Mouse (Mus musculus) heart, embryonic 15.5 days (tissue): Measurements from ENCODE around the gene Olfr222. TPM values are rescaled to one million over a fixed set of nuclear protein-coding genes. Genes with fewer than 3 reads are reported as not detected.
"Not testable (repeated sequence)": the region's sequence is repeated elsewhere in the genome, so short reads cannot be mapped to it uniquely, and the experiment has no call there.

Experiments
- ATAC-seq: fragments of 200-750 bp; cut with Nextera tagmentation; replicated peaks from 2 replicates; pipeline ENCODE4 v1.8.0; 2017; ENCODE audit warnings: low read depth, moderate TSS enrichment; ENCODE audit not compliant: insufficient number of reproducible peaks, insufficient read depth, low FRiP score
- H3K27ac ChIP-seq: fragments of 300-500 bp; sonication (generic); 2 replicates; pipeline ENCODE4 v1.5.1; 2015; ENCODE audit warnings: mild to moderate bottlenecking, inconsistent platforms
- H3K27me3 ChIP-seq: fragments of 300-500 bp; sonication (generic); 2 replicates; pipeline ENCODE4 v1.6.1; 2015; ENCODE audit warnings: inconsistent platforms
- H3K36me3 ChIP-seq: fragments of 300-500 bp; sonication (generic); 2 replicates; pipeline ENCODE4 v1.6.1; 2015; ENCODE audit warnings: mild to moderate bottlenecking, inconsistent platforms
- H3K4me1 ChIP-seq: fragments of 300-500 bp; sonication (generic); replicated peaks from 2 replicates; pipeline ENCODE4 v1.6.1; 2015; ENCODE audit warnings: inconsistent platforms
- H3K4me2 ChIP-seq: fragments of 300-500 bp; sonication (generic); 2 replicates; pipeline ENCODE4 v1.6.1; 2015; ENCODE audit warnings: inconsistent platforms, mild to moderate bottlenecking, moderate library complexity
- H3K4me3 ChIP-seq: fragments of 300-500 bp; sonication (generic); 2 replicates; pipeline ENCODE4 v1.5.1; 2015; ENCODE audit warnings: mild to moderate bottlenecking, inconsistent platforms
- H3K9ac ChIP-seq: fragments of 300-500 bp; sonication (generic); 2 replicates; pipeline ENCODE4 v1.6.1; 2015; ENCODE audit warnings: mild to moderate bottlenecking, inconsistent platforms
- H3K9me3 ChIP-seq: fragments of 300-500 bp; sonication (generic); replicated peaks from 2 replicates; pipeline ENCODE4 v1.6.1; 2016; ENCODE audit warnings: inconsistent platforms
- WGBS: fragments of 180-500 bp; shearing (Covaris S2); methylation state at CpG from one replicate; pipeline ENCODE4 v1.1.7; 2015; ENCODE audit warnings: mixed read lengths; 5-methylcytosine and 5-hydroxymethylcytosine counted together
- polyA plus RNA-seq: library from polyadenylated mRNA; unstranded; fragments of >200 nt; fragmentation: Nextera tagmentation; extraction: Ambion mirVana; gene quantifications from 2 replicates; pipeline ENCODE4 v1.2.1, GENCODE M21; 2015

Olfr222 gene
- not detected in 2 replicates for polyA plus RNA-seq

DNA sequence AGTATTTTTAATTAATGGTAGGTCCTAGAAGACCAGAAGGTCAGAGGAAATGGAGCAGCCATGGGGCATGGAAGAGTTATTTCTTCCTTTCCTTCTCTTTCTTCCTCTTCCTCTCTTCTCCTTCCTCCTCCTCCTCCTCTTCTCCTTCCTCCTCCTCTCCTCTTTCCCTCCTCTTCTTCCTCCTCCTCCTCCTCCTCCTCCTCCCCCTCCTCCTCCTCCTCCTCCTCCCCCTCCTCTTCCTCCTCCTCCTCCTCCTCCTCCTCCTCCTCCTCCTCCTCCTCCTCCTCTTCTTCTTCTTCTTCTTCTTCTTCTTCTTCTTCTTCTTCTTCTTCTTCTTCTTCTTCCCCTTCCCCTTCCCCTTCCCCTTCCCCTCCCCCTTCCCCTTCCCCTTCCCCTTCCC, at the start of gene Olfr222:
Gene Olfr222, minus strand, starts transcription at position 101 of the 400 bp plus-strand sequence.
- ATAC-seq, H3K4me1 ChIP-seq, H3K4me2 ChIP-seq, H3K36me3 ChIP-seq, H3K27ac ChIP-seq, H3K4me3 ChIP-seq, H3K9me3 ChIP-seq, H3K9ac ChIP-seq: not testable (repeated sequence)
- H3K27me3 ChIP-seq, result peaks cover 44% of the 10 kb centered on the region

DNA sequence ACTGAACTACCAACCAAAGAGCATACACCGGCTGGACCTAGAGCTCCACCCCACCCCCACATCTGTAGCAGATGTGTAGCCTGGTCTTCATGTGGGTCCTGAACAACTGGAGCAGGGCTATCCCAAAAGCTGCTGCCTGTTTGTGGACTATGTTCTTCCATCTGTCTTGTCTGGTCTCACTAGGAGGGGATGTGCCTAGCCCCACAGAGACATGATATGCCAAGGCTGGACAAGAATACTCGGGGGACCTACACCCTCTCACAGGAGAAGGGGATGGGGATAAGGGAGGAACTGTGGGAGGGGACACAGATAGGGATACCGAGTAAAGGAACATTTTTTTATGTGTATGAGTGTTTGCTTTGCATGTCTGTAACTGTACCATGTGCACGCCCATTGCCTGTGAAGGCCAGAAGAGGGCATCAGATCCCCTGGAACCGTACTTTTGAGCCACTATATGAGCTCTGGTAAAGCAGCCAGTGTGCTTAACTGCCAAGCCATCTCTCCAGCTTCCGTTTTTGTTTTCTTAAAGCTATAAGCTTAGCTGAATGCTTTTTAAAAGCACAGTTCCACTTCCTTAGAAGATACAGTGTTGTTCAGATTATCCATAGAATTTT, 48.1 kb upstream of the Olfr222 start:
- no peaks in the 10 kb centered on the region for H3K9me3 ChIP-seq
- no peak overlapping the region for H3K4me3 ChIP-seq
- ATAC-seq, result no peak; the same call in 1 of the 2 replicates
- no peaks in the 10 kb centered on the region for H3K4me1 ChIP-seq
- H3K27me3 ChIP-seq, result peaks cover 11% of the 10 kb centered on the region; the same call in 1 of the 2 replicates
- no peak overlapping the region for H3K4me2 ChIP-seq
- H3K27ac ChIP-seq, result no peak overlapping the region
- H3K36me3 ChIP-seq, result no peaks in the 10 kb centered on the region
- WGBS, result 29% methylated on average over 6 of the region's 6 CpGs
- no peak overlapping the region for H3K9ac ChIP-seq

DNA sequence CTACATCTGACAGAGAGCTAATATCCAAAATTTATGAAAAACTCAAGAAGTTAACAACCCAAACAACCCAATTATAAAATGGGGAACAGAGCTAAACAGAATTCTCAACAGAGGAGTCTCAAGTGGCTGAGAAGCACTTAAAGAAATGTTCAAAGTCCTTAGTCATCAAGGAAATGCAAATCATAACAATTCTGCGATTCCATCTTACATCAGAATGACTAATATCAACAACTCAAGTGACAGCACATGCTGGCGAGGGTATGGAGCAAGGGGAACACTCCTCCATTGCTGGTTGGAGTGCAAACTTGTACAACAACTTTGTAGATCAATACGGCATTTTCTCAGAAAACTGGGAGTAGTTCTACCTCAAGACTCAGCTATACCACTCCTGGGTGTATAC, 46.2 kb upstream of the Olfr222 start:
- WGBS, result 55% methylated on average over 3 of the region's 3 CpGs
- Histone ChIP-seq H3K9ac (no peak overlapping the region), H3K4me2 (no peak overlapping the region), H3K36me3 (no peaks in the 10 kb centered on the region), H3K27me3 (peaks cover 11% of the 10 kb centered on the region; the same call in 1 of the 2 replicates), H3K27ac (no peak overlapping the region), H3K9me3 (no peaks in the 10 kb centered on the region), H3K4me3 (no peak overlapping the region), H3K4me1 (no peaks in the 10 kb centered on the region)
- ATAC-seq, result no peak

DNA sequence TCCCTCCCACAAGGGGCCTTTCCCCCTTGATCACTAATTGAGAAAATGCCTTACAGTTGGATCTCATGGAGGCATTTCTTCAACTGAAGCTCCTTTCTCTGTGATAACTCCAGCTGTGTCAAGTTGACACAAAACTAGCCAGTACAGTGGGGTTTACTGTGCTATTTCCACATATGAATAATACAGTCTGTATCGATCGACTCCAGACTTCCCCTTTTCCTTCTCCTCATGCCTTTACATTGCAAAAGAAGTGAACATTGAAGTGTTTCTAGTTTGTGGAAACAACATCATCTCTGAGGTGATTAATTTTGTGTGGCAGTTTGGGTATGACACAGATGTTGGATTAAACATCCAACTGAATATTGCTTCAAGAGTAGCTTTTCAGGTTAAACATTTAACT, 41.0 kb upstream of the Olfr222 start:
- not testable (repeated sequence) for H3K4me3 ChIP-seq, H3K36me3 ChIP-seq, H3K4me2 ChIP-seq, H3K4me1 ChIP-seq, H3K9me3 ChIP-seq, ATAC-seq, H3K27ac ChIP-seq, H3K27me3 ChIP-seq, H3K9ac ChIP-seq
- 88% methylated on average over 2 of the region's 2 CpGs for WGBS

DNA sequence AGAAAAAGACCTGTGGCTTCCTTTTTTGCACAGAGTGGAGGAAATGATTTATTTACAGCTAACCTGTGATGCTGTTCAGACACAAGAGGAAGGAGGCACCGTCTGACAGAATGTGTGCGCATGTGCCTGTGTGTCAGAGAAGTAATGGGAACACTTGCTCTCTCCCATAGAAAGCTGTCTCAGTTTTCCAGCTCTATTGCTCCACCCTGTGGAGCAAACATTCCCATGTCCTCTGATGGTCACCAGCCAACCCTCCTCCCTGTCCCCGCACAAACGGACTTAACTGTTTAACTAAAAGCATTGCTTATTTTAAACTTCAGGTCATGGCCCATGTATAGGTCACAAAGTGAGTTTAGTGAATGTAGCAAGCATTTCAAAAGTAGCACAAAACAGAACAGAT, 38.1 kb upstream of the Olfr222 start:
- Histone ChIP-seq H3K4me1 (no peaks in the 10 kb centered on the region), H3K4me3 (no peak overlapping the region), H3K36me3 (no peaks in the 10 kb centered on the region), H3K27ac (no peak overlapping the region), H3K4me2 (no peak overlapping the region), H3K9me3 (no peaks in the 10 kb centered on the region), H3K27me3 (no peaks in the 10 kb centered on the region), H3K9ac (no peak overlapping the region)
- ATAC-seq, result no peak
- 34% methylated on average over 4 of the region's 4 CpGs for WGBS

DNA sequence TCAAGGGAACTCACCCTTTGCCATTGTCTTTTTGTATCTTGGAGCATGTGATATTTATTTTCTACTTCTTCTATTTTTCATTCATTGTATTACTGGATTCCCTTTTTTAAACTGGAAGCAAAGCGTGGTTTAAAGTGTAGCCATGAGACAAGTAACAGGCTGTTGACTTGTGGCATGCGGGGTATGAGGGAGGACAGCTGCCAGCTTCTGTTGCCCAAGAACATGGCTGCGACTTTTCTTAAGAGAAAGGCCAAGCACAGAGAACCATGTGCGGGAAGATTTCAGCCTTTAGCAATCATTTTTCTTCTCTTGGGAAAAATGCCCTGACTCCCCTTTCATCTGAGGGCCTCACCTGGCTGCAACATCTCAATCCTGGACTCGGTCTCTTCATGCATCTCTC, 35.6 kb upstream of the Olfr222 start:
- H3K4me1 ChIP-seq, result no peaks in the 10 kb centered on the region
- H3K4me2 ChIP-seq, result no peak overlapping the region
- no peak overlapping the region for H3K9ac ChIP-seq
- ATAC-seq, result no peak
- no peak overlapping the region for H3K27ac ChIP-seq
- no peaks in the 10 kb centered on the region for H3K9me3 ChIP-seq
- no peak overlapping the region for H3K4me3 ChIP-seq
- H3K27me3 ChIP-seq, result no peaks in the 10 kb centered on the region
- H3K36me3 ChIP-seq, result no peaks in the 10 kb centered on the region
- WGBS, result 63% methylated on average over 5 of the region's 5 CpGs

DNA sequence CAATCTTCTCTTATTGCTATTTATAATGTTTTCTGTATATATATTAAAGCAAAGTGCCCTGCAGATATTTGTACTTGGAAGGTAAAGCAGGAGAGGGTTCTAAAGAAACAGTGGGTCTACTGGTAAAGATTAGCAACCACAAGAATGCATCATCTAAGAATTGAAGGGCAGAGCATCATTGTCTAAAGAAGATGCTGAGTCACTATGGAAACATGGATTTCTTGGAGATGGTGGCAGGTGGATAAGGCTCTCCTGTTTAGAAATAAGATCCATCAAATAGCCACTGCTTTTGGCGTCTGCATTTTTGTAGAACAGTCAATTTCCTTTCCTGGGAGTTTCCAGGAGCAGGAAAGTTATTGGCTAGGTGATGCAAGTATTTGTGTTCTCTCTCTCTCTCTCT, 26.3 kb upstream of the Olfr222 start:
- peaks cover 11% of the 10 kb centered on the region; the same call in 1 of the 2 replicates for H3K27me3 ChIP-seq
- H3K4me1 ChIP-seq, result no peaks in the 10 kb centered on the region
- no peaks in the 10 kb centered on the region for H3K9me3 ChIP-seq
- H3K4me3 ChIP-seq, result no peak overlapping the region
- H3K27ac ChIP-seq, result no peak overlapping the region
- H3K4me2 ChIP-seq, result no peak overlapping the region
- ATAC-seq, result no peak
- H3K9ac ChIP-seq, result no peak overlapping the region
- WGBS, result 45% methylated on average over 1 of the region's 1 CpGs
- H3K36me3 ChIP-seq, result no peaks in the 10 kb centered on the region

DNA sequence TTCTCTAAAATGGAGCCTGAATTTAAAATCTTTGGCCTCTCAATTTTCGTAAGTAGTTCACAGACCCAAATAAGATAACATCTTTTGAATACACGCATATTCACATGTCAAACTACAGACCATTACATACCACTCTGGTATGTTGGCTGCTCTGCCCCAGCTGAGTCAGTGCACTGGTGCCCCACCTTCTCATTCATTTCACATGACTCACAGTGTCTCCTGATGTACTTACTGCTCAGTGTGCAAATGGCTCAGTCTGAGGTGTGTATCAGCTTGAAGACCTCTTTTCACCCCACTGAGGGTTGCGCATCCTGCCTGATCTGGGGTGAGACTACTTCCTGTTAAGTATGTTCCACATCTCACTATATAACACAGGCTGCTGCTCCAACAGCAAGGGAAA, 24.8 kb upstream of the Olfr222 start:
- H3K9ac ChIP-seq, result no peak overlapping the region

DNA sequence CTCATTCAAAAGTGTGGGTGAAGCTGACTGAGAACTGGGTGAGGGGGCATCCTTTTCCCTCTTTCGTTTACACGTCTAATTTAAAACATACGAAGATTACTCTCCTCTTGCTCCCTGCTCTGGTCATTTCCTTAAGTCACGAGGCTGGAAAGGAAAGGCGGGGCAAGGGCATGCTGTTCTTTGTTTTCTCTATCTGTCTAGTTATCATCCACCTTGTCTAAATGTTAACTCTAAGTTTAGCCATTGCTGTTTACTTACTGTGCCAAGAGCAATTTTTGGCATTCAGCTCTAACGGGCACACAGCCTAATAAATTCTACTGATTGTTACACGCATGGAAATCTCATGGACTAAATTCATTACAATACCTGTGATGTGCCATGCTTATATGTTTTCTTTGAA, 23.2 kb upstream of the Olfr222 start:
- H3K4me2 ChIP-seq, result no peak overlapping the region
- H3K27me3 ChIP-seq, result peaks cover 11% of the 10 kb centered on the region; the same call in 1 of the 2 replicates
- 49% methylated on average over 7 of the region's 7 CpGs for WGBS
- no peak overlapping the region for H3K4me3 ChIP-seq
- H3K9me3 ChIP-seq, result no peaks in the 10 kb centered on the region
- no peak for ATAC-seq
- H3K4me1 ChIP-seq, result no peaks in the 10 kb centered on the region
- no peak overlapping the region for H3K9ac ChIP-seq
- H3K27ac ChIP-seq, result no peak overlapping the region
- no peaks in the 10 kb centered on the region for H3K36me3 ChIP-seq

More for the DNA sequence above, 24.8 kb upstream of the Olfr222 start:
- Histone ChIP-seq H3K9me3 (no peaks in the 10 kb centered on the region), H3K27me3 (peaks cover 11% of the 10 kb centered on the region; the same call in 1 of the 2 replicates), H3K4me3 (no peak overlapping the region), H3K4me1 (no peaks in the 10 kb centered on the region), H3K27ac (no peak overlapping the region), H3K4me2 (no peak overlapping the region), H3K36me3 (no peaks in the 10 kb centered on the region)
- no peak for ATAC-seq
- WGBS, result 71% methylated on average over 3 of the region's 3 CpGs

DNA sequence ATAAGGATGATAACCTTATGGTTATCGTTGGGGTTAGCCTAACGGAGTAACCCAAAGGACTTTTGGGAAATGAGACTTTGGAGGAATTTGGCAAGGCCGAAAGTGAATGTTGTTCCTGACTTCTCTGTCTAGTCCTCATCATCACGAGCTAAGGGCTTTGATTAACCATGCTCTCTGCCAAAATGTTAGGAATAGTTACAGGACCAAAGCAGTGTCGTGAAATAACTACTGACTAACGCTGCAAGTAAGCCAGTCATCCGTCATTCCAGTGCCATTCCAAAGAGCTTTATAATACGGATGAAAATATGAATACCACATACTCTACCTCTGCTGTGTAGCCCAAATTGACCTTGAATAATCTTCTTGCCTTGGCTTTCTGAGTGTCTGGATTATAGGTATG, 20.9 kb upstream of the Olfr222 start:
- Histone ChIP-seq H3K4me2 (no peak overlapping the region), H3K9me3 (no peaks in the 10 kb centered on the region), H3K27ac (no peak overlapping the region), H3K9ac (no peak overlapping the region), H3K27me3 (peaks cover 8% of the 10 kb centered on the region; the same call in 1 of the 2 replicates), H3K4me3 (no peak overlapping the region), H3K36me3 (no peaks in the 10 kb centered on the region), H3K4me1 (no peaks in the 10 kb centered on the region)
- ATAC-seq, result no peak
- WGBS, result 79% methylated on average over 8 of the region's 8 CpGs

DNA sequence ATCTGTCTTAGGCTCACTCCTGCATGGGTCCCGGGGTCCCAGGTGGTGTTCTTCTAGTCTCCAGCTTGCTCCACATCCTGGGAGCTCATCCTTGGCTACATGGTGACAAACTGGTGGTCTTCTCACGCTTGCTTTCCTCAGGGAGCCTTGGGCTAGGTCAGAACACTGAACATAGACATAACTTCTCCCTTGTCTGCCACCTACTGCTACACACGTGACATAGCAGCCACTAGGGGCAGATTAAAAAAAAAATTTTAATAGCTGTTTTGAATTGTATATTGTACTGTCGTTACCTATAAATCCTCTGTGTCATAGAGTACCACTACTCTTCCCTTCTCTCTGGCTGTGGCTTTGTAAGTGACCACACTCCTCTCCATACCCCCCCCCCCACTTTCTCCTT, 20.1 kb upstream of the Olfr222 start:
- peaks cover 6% of the 10 kb centered on the region; the same call in 1 of the 2 replicates for H3K27me3 ChIP-seq
- H3K9me3 ChIP-seq, result no peaks in the 10 kb centered on the region
- no peaks in the 10 kb centered on the region for H3K36me3 ChIP-seq
- no peak overlapping the region for H3K4me3 ChIP-seq
- ATAC-seq, result no peak
- H3K4me2 ChIP-seq, result no peak overlapping the region
- no peaks in the 10 kb centered on the region for H3K4me1 ChIP-seq
- H3K27ac ChIP-seq, result no peak overlapping the region
- H3K9ac ChIP-seq, result no peak overlapping the region
- 38% methylated on average over 4 of the region's 4 CpGs for WGBS

DNA sequence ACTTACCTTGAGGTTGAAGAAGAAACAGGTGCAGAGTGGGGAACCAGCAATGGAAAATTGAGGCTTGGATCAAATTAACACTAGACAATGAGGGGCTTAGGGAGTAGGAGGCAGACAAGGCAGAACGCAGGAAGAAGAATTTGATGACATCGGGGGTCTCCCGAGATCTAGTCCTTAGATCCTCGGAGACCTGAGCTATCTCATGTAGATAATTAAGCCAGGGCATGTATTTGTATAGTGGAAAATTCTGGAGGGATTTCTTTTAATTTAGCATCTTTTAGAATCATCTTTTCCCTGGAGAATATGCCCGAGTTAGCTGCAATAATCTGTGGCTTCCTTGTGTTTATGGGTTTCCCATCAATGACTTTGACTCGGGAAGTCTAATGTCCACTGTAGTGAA, 17.2 kb upstream of the Olfr222 start, which contains the start of gene Olfr223:
Gene Olfr223, minus strand, starts transcription at position 101 of the 400 bp plus-strand sequence.
- no peaks in the 10 kb centered on the region for H3K4me1 ChIP-seq
- no peak within 1 kb of the TSS for H3K27ac ChIP-seq
- H3K9ac ChIP-seq, result no peak within 1 kb of the TSS
- H3K27me3 ChIP-seq, result 0 out of 2 replicates have a peak, but pooled peaks cover 2% of the 10 kb centered on the region
- H3K9me3 ChIP-seq, result no peaks in the 10 kb centered on the region
- WGBS, result 73% methylated on average over 6 of the region's 6 CpGs
- H3K36me3 ChIP-seq, result no peaks in the 10 kb centered on the region
- no peak within 1 kb of the TSS for H3K4me3 ChIP-seq
- no peak for ATAC-seq
- H3K4me2 ChIP-seq, result no peak within 1 kb of the TSS
